Mouse (Mus musculus): ENCODE results near the gene Lancl1. TPM values are rescaled to one million over a fixed set of nuclear protein-coding genes. Genes with fewer than 3 reads are reported as not detected.

Lancl1 gene
- polyA plus RNA-seq, 1 experiment from 2014 or later: 197 TPM

GRCm38 (mm10) chr1:67022051-67022450 lies 16.6 kb downstream of the Lancl1 start:
- Histone ChIP-seq H3K4me3 (replicated peaks; ENCODE audit: low read length) (no peak overlapping the region), H3K4me1 (replicated peaks; ENCODE audit: control insufficient read depth, insufficient read depth, low read length) (no peaks in the 10 kb centered on the region), H3K4me2 (replicated peaks) (no peak overlapping the region), H3K9me3 (ENCODE audit: control insufficient read depth, low read length) (no peaks in the 10 kb centered on the region), H3K36me3 (replicated peaks; ENCODE audit: control insufficient read depth, insufficient read depth) (peaks cover 70% of the 10 kb centered on the region), H3K9ac (no peak overlapping the region), H3K27ac (no peak overlapping the region), H3K27me3 (ENCODE audit: control insufficient read depth, insufficient read depth, low read length) (no peaks in the 10 kb centered on the region)
- ATAC-seq (ENCODE audit: low FRiP score) (no peak), DNase-seq (ENCODE audit: low spot score) (no peak)
- 86% methylated on average over 10 of the region's 10 CpGs for WGBS

GRCm38 (mm10) chr1:67020637-67021161 lies 18.0 kb downstream of the Lancl1 start:
- Histone ChIP-seq H3K27me3 (ENCODE audit: control insufficient read depth, insufficient read depth, low read length) (no peaks in the 10 kb centered on the region), H3K4me3 (replicated peaks; ENCODE audit: low read length) (no peak overlapping the region), H3K9ac (no peak overlapping the region), H3K9me3 (ENCODE audit: control insufficient read depth, low read length) (no peaks in the 10 kb centered on the region), H3K4me2 (replicated peaks) (no peak overlapping the region), H3K4me1 (replicated peaks; ENCODE audit: control insufficient read depth, insufficient read depth, low read length) (no peaks in the 10 kb centered on the region), H3K27ac (no peak overlapping the region), H3K36me3 (replicated peaks; ENCODE audit: control insufficient read depth, insufficient read depth) (peaks cover 62% of the 10 kb centered on the region)
- DNase-seq (ENCODE audit: low spot score): no peak
- 78% methylated on average over 13 of the region's 13 CpGs for WGBS
- no peak for ATAC-seq (ENCODE audit: low FRiP score)

- WGBS: 89% methylated on average over 13 of the region's 13 CpGs
- Histone ChIP-seq H3K4me3 (replicated peaks; ENCODE audit: low read length) (no peak overlapping the region), H3K27me3 (ENCODE audit: control insufficient read depth, insufficient read depth, low read length) (no peaks in the 10 kb centered on the region), H3K36me3 (replicated peaks; ENCODE audit: control insufficient read depth, insufficient read depth) (peaks cover 58% of the 10 kb centered on the region), H3K9me3 (ENCODE audit: control insufficient read depth, low read length) (no peaks in the 10 kb centered on the region), H3K9ac (no peak overlapping the region), H3K4me2 (replicated peaks) (no peak overlapping the region), H3K4me1 (replicated peaks; ENCODE audit: control insufficient read depth, insufficient read depth, low read length) (no peaks in the 10 kb centered on the region), H3K27ac (no peak overlapping the region)
- DNase-seq (ENCODE audit: low spot score) (no peak), ATAC-seq (ENCODE audit: low FRiP score) (no peak)
Observed at GRCm38 (mm10) chr1:67017101-67017870, 21.4 kb downstream of the Lancl1 start.

GRCm38 (mm10) chr1:67014205-67014604 lies 24.5 kb downstream of the Lancl1 start:
- no peak overlapping the region for H3K4me3 ChIP-seq (replicated peaks; ENCODE audit: low read length)
- ATAC-seq (ENCODE audit: low FRiP score): no peak
- no peak for DNase-seq (ENCODE audit: low spot score)
- 72% methylated on average over 2 of the region's 2 CpGs for WGBS
- H3K4me2 ChIP-seq (replicated peaks): no peak overlapping the region
- H3K9ac ChIP-seq: no peak overlapping the region
- no peaks in the 10 kb centered on the region for H3K9me3 ChIP-seq (ENCODE audit: control insufficient read depth, low read length)
- no peak overlapping the region for H3K27ac ChIP-seq
- no peaks in the 10 kb centered on the region for H3K27me3 ChIP-seq (ENCODE audit: control insufficient read depth, insufficient read depth, low read length)
- no peaks in the 10 kb centered on the region for H3K4me1 ChIP-seq (replicated peaks; ENCODE audit: control insufficient read depth, insufficient read depth, low read length)
- H3K36me3 ChIP-seq (replicated peaks; ENCODE audit: control insufficient read depth, insufficient read depth): peaks cover 37% of the 10 kb centered on the region

- Histone ChIP-seq H3K36me3 (replicated peaks; ENCODE audit: control insufficient read depth, insufficient read depth) (peaks cover 47% of the 10 kb centered on the region), H3K9me3 (ENCODE audit: control insufficient read depth, low read length) (no peaks in the 10 kb centered on the region), H3K9ac (no peak overlapping the region), H3K27ac (no peak overlapping the region), H3K4me3 (replicated peaks; ENCODE audit: low read length) (no peak overlapping the region), H3K27me3 (ENCODE audit: control insufficient read depth, insufficient read depth, low read length) (no peaks in the 10 kb centered on the region), H3K4me1 (replicated peaks; ENCODE audit: control insufficient read depth, insufficient read depth, low read length) (no peaks in the 10 kb centered on the region), H3K4me2 (replicated peaks) (no peak overlapping the region)
- ATAC-seq (ENCODE audit: low FRiP score) (no peak), DNase-seq (ENCODE audit: low spot score) (no peak)
- 93% methylated on average over 3 of the region's 3 CpGs for WGBS
Observed at GRCm38 (mm10) chr1:67010520-67010919, 28.2 kb downstream of the Lancl1 start.

GRCm38 (mm10) chr1:67003699-67004098 lies 35.0 kb downstream of the Lancl1 start:
- Histone ChIP-seq H3K4me1 (replicated peaks; ENCODE audit: control insufficient read depth, insufficient read depth, low read length) (0 out of 2 replicates have a peak, but pooled peaks cover 3% of the 10 kb centered on the region), H3K27me3 (ENCODE audit: control insufficient read depth, insufficient read depth, low read length) (no peaks in the 10 kb centered on the region), H3K9me3 (ENCODE audit: control insufficient read depth, low read length) (no peaks in the 10 kb centered on the region), H3K9ac (no peak overlapping the region), H3K4me2 (replicated peaks) (no peak overlapping the region), H3K27ac (no peak overlapping the region), H3K36me3 (replicated peaks; ENCODE audit: control insufficient read depth, insufficient read depth) (peaks cover 68% of the 10 kb centered on the region), H3K4me3 (replicated peaks; ENCODE audit: low read length) (no peak overlapping the region)
- ATAC-seq (ENCODE audit: low FRiP score) (no peak; the same call in 1 of the 2 replicates), DNase-seq (ENCODE audit: low spot score) (peak; percentile 51)
- WGBS: 63% methylated on average over 3 of the region's 3 CpGs

- H3K4me2 ChIP-seq (replicated peaks): no peak overlapping the region
- DNase-seq (ENCODE audit: low spot score): no peak
- peaks cover 62% of the 10 kb centered on the region for H3K36me3 ChIP-seq (replicated peaks; ENCODE audit: control insufficient read depth, insufficient read depth)
Observed at GRCm38 (mm10) chr1:67002226-67002625, 36.4 kb downstream of the Lancl1 start.

GRCm38 (mm10) chr1:67001367-67001766 lies 37.3 kb downstream of the Lancl1 start:
- peaks cover 57% of the 10 kb centered on the region for H3K36me3 ChIP-seq (replicated peaks; ENCODE audit: control insufficient read depth, insufficient read depth)
- H3K9ac ChIP-seq: no peak overlapping the region
- H3K4me1 ChIP-seq (replicated peaks; ENCODE audit: control insufficient read depth, insufficient read depth, low read length): 0 out of 2 replicates have a peak, but pooled peaks cover 3% of the 10 kb centered on the region
- ATAC-seq (ENCODE audit: low FRiP score) (no peak), DNase-seq (ENCODE audit: low spot score) (no peak)
- H3K9me3 ChIP-seq (ENCODE audit: control insufficient read depth, low read length): no peaks in the 10 kb centered on the region
- H3K4me2 ChIP-seq (replicated peaks): no peak overlapping the region
- no peaks in the 10 kb centered on the region for H3K27me3 ChIP-seq (ENCODE audit: control insufficient read depth, insufficient read depth, low read length)
- no peak overlapping the region for H3K4me3 ChIP-seq (replicated peaks; ENCODE audit: low read length)
- WGBS: 94% methylated on average over 1 of the region's 1 CpGs
- H3K27ac ChIP-seq: no peak overlapping the region

More at GRCm38 (mm10) chr1:67002226-67002625, 36.4 kb downstream of the Lancl1 start:
- no peaks in the 10 kb centered on the region for H3K27me3 ChIP-seq (ENCODE audit: control insufficient read depth, insufficient read depth, low read length)
- no peak overlapping the region for H3K4me3 ChIP-seq (replicated peaks; ENCODE audit: low read length)
- WGBS: 77% methylated on average over 6 of the region's 6 CpGs
- 0 out of 2 replicates have a peak, but pooled peaks cover 3% of the 10 kb centered on the region for H3K4me1 ChIP-seq (replicated peaks; ENCODE audit: control insufficient read depth, insufficient read depth, low read length)
- H3K27ac ChIP-seq: no peak overlapping the region
- no peaks in the 10 kb centered on the region for H3K9me3 ChIP-seq (ENCODE audit: control insufficient read depth, low read length)
- H3K9ac ChIP-seq: no peak overlapping the region
- no peak for ATAC-seq (ENCODE audit: low FRiP score)

- no peak overlapping the region for H3K9ac ChIP-seq
- no peak overlapping the region for H3K4me2 ChIP-seq (replicated peaks)
- no peaks in the 10 kb centered on the region for H3K9me3 ChIP-seq (ENCODE audit: control insufficient read depth, low read length)
- ATAC-seq (ENCODE audit: low FRiP score) (no peak), DNase-seq (ENCODE audit: low spot score) (no peak)
- H3K27ac ChIP-seq: no peak overlapping the region
- peaks cover 48% of the 10 kb centered on the region for H3K36me3 ChIP-seq (replicated peaks; ENCODE audit: control insufficient read depth, insufficient read depth)
- H3K27me3 ChIP-seq (ENCODE audit: control insufficient read depth, insufficient read depth, low read length): no peaks in the 10 kb centered on the region
- 0 out of 2 replicates have a peak, but pooled peaks cover 3% of the 10 kb centered on the region for H3K4me1 ChIP-seq (replicated peaks; ENCODE audit: control insufficient read depth, insufficient read depth, low read length)
- H3K4me3 ChIP-seq (replicated peaks; ENCODE audit: low read length): no peak overlapping the region
- WGBS: 85% methylated on average over 3 of the region's 3 CpGs
Observed at GRCm38 (mm10) chr1:67000484-67000883, 38.2 kb downstream of the Lancl1 start.

Measured in hindbrain, embryonic 14.5 days (tissue).